Mouse (Mus musculus) layer of hippocampus, adult 11-12 months (tissue): ENCODE results near the gene Slc2a12.

Experiments
- DNase-seq: peaks from one replicate; pipeline ENCODE4 v3.0.0; 2022; ENCODE audit warnings: low spot score

Slc2a12 gene

GRCm38 (mm10) chr10:22668509-22668908 lies 23.7 kb downstream of the Slc2a12 start:
- no peak for DNase-seq

- no peak for DNase-seq
These were observed 29.4 kb downstream of the Slc2a12 start for GRCm38 (mm10) chr10:22674176-22674575.

- DNase-seq = no peak
These were observed 31.2 kb downstream of the Slc2a12 start for GRCm38 (mm10) chr10:22675848-22676630.

GRCm38 (mm10) chr10:22696236-22696635 lies 51.4 kb downstream of the Slc2a12 start:
- no peak for DNase-seq

- DNase-seq = no peak
These were observed 52.1 kb downstream of the Slc2a12 start for GRCm38 (mm10) chr10:22696864-22697263.

GRCm38 (mm10) chr10:22698158-22698953 lies 53.5 kb downstream of the Slc2a12 start:
- no peak for DNase-seq

GRCm38 (mm10) chr10:22699487-22700335 lies 54.9 kb downstream of the Slc2a12 start:
- DNase-seq = no peak

- DNase-seq = no peak
These were observed 56.0 kb downstream of the Slc2a12 start for GRCm38 (mm10) chr10:22700773-22701172.

- DNase-seq = no peak
These were observed 56.9 kb downstream of the Slc2a12 start for GRCm38 (mm10) chr10:22701485-22702315.

GRCm38 (mm10) chr10:22703844-22704243 lies 59.0 kb downstream of the Slc2a12 start:
- no peak for DNase-seq

GRCm38 (mm10) chr10:22708190-22708843 lies 63.5 kb downstream of the Slc2a12 start:
- no peak for DNase-seq

- DNase-seq = no peak
These were observed 65.5 kb downstream of the Slc2a12 start for GRCm38 (mm10) chr10:22710173-22710777.

GRCm38 (mm10) chr10:22712955-22713354 lies 68.1 kb downstream of the Slc2a12 start:
- DNase-seq = no peak

GRCm38 (mm10) chr10:22714520-22714919 lies 69.7 kb downstream of the Slc2a12 start:
- peak; percentile 54 for DNase-seq

- DNase-seq = no peak
These were observed 73.7 kb downstream of the Slc2a12 start for GRCm38 (mm10) chr10:22718475-22718874.

- DNase-seq = no peak
These were observed 76.1 kb downstream of the Slc2a12 start for GRCm38 (mm10) chr10:22720781-22721529.

- no peak for DNase-seq
These were observed 80.4 kb downstream of the Slc2a12 start for GRCm38 (mm10) chr10:22725166-22725565.

GRCm38 (mm10) chr10:22726295-22726694 lies 81.5 kb downstream of the Slc2a12 start:
- no peak for DNase-seq

GRCm38 (mm10) chr10:22728257-22728656 lies 83.4 kb downstream of the Slc2a12 start:
- DNase-seq = no peak
